Mouse (Mus musculus) bone marrow, adult 2 months (tissue): ENCODE measurements at regions not wholly inside any gene's neighbourhood (a gene's known extent, or its start where the extent isn't known, plus 50 kb on each side); places are given as distances from the start of the nearest gene placed in this dataset.

ENCODE experiments used
- H3K27ac ChIP-seq: fragments of 200-500 bp; 2 replicates; pipeline ENCODE4 v1.5.1; 2012; ENCODE audit warnings: low read depth, mild to moderate bottlenecking, control low read depth, inconsistent platforms, low read length; ENCODE audit not compliant: control insufficient read depth, poor library complexity, insufficient read depth
- H3K4me1 ChIP-seq: fragments of 200-500 bp; 2 replicates; pipeline ENCODE4 v1.6.1; 2011; ENCODE audit warnings: low read length; ENCODE audit not compliant: control insufficient read depth, insufficient read depth
- H3K4me3 ChIP-seq: fragments of 200-500 bp; replicated peaks from 2 replicates; pipeline ENCODE3; 2011; ENCODE audit warnings: mild to moderate bottlenecking, low read depth, low read length, control low read depth; ENCODE audit not compliant: control insufficient read depth
- CTCF ChIP-seq: fragments of 200-500 bp; IDR thresholded peaks from 2 replicates; pipeline ENCODE4 v1.5.1; 2011; ENCODE audit warnings: low read length, control low read depth; ENCODE audit not compliant: control insufficient read depth, insufficient read depth
- POLR2A ChIP-seq: fragments of 200-500 bp; IDR thresholded peaks from 2 replicates; pipeline ENCODE4 v1.6.1; 2011; ENCODE audit warnings: low read depth, mild to moderate bottlenecking, control low read depth, low read length, borderline replicate concordance; ENCODE audit not compliant: control insufficient read depth
- WGBS: fragments of 180-500 bp; shearing (Covaris S2); methylation state at CpG from one replicate; pipeline ENCODE4 v1.1.7; 2018; 5-methylcytosine and 5-hydroxymethylcytosine counted together

DNA sequence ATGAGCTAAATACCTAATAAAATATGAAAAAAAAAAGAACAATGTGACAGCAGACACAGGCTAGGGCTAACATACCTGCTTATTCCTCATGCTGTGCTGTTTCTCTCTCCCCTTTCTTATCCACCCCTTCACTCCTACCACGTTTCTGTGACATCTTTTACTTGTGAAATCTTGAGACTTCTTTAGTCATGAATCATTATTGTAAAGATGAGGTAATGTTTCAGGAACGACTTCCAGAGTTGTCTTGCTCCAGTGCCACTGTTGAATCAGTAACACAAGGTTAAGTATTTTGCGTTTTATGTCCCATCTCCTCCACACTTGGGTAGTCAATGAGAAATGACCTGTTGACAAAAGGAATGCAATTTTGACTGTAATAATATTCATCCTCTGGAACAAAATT is 445.3 kb upstream of the Adamts5 start:
- Histone ChIP-seq H3K4me3 (no peak overlapping the region), H3K27ac (no peak overlapping the region), H3K4me1 (no peaks in the 10 kb centered on the region)
- TF ChIP-seq POLR2A (no peak), CTCF (no peak)
- 51% methylated on average over 3 of the region's 3 CpGs for WGBS

DNA sequence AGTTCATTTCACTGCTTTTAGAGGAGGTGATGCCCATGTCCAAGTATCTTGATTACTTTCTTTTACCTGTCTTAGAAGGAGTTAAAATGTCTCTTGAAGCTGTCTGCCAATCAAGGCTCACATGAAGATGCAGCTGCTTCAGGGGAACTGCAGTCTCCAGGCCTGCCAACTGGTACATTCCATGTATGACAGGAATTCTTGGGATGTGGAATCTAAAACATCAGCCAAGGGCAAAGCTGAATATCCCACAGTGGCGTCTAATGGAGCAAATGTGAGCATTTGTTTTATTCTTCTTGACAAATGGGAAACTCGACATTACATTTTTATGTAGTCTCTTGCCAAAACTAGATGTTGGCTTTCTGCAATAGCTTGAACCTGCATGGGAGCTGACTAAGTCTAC is 438.7 kb upstream of the Adamts5 start:
- Histone ChIP-seq H3K4me1 (no peaks in the 10 kb centered on the region), H3K4me3 (no peak overlapping the region), H3K27ac (no peak overlapping the region)
- TF ChIP-seq CTCF (no peak), POLR2A (no peak)
- WGBS = 76% methylated on average over 2 of the region's 2 CpGs

DNA sequence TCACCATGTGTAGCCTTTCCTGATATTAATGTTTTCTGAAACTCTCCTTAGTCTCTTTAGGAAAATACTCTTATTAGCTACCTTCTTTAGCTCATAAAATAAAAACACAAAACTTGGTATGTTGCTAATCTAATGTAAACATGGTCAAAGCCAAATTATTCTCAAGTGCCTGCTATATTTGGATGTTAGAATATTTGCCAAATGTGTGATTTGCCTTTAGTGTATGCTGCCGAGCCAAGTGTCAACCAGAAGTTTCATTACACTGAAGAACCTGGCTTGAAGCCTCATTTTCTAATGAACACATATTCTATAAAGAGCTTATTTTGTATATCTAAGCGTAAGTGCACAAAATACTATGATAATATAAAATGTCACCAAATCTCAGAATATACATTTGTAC is 423.8 kb upstream of the Adamts5 start:
- Histone ChIP-seq H3K4me1 (no peaks in the 10 kb centered on the region), H3K27ac (no peak overlapping the region), H3K4me3 (no peak overlapping the region)
- TF ChIP-seq CTCF (no peak), POLR2A (no peak)
- WGBS = 70% methylated on average over 2 of the region's 2 CpGs

DNA sequence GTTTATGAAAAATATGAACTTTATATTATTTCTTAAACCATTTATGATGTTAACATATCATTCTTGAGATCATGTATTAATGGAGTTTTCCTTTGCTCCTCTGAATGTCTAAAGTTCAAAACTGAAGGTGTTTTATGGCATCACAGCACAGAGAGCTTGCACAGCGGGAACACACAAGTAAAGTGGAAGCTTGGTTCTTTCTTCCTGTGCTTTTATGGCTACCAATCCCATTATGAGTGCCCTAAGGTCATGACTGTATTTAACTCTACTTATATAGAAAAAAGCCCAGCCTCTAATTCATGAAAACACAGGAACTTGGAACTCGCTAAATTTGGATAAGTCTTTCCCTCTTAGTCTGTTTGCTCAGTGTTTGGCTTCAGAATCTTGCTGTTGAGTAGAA is 417.3 kb upstream of the Adamts5 start:
- no peak overlapping the region for H3K27ac ChIP-seq
- WGBS = 56% methylated on average over 2 of the region's 2 CpGs
- no peak for TF ChIP-seq CTCF
- TF ChIP-seq POLR2A = no peak
- H3K4me1 ChIP-seq = no peaks in the 10 kb centered on the region
- H3K4me3 ChIP-seq = no peak overlapping the region

DNA sequence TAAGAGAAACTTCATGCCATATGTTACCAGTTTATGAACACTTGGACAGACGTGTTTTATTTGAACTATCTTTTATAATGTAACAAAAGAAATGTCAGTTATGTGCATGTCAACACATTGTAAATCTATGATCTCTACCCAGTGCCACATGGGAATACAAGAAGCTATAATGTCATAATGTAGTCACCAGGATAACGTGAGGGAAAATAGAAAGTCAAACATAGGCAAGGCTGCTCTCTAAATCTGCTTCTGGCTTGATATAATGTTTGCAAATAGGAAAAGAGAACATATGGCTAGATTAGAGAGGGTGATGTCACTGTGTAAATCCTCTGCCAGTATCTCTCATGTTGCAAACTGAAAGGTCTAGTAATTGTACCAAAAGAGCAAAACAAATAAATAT is 408.1 kb upstream of the Adamts5 start:
- no peaks in the 10 kb centered on the region for H3K4me1 ChIP-seq
- WGBS = 70% methylated on average over 2 of the region's 2 CpGs

DNA sequence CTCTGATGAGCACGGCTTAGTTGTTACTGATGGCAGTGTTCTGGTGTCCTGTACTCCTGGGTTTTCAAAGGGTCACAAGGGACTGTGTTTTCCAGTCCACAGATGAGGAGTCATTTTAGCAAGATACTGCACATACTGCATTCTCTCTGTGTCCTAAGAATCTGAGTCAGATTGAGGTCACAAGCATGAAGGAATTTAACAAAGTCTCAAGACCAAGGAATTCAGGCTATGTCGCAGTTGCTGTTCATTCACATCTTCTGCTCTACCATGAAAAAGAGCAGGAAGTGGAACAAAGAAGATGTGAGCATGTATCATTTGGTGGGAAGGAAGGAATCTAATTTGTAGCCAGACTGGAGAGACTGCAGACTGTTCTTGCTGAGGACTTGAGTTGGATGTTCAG is 402.2 kb upstream of the Adamts5 start:
- TF ChIP-seq POLR2A (no peak), CTCF (no peak)
- H3K4me1 ChIP-seq = no peaks in the 10 kb centered on the region
- WGBS = 84% methylated on average over 2 of the region's 2 CpGs
- no peak overlapping the region for H3K27ac ChIP-seq
- no peak overlapping the region for H3K4me3 ChIP-seq

More for the DNA sequence above, 408.1 kb upstream of the Adamts5 start:
- Histone ChIP-seq H3K27ac (no peak overlapping the region), H3K4me3 (no peak overlapping the region)
- TF ChIP-seq POLR2A = no peak
- TF ChIP-seq CTCF = no peak

DNA sequence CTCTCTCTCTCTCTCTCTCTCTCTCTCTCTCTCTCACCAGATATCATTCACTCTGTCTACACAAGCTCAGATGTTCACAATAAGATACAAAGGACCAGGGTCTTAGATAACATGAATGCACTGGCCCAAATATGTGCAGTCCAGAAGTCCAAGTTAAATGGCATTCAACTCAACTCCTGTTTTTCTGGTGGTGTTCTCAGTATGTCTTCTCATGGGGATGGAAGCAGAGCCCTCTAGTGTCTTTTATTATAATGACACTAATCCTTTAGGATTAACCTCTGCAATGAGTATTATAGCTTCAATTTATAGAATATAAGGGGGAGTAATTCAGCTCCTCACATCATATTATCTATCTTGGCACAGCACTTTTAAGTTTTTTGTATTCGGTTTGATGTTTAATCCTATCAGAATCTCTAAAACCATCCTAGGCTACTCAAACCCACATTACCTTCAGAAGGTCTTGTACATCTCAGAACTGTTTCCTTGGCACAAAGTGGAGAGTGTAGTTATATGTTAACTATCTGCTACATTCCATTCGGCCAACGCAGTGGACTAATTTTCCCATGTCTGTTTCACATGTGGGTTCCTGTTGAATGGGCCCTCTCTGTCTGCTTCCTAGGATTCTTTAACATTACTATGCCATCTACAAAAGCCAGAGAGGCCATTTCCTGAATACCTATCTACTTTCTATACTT is 401.0 kb upstream of the Adamts5 start:
- TF ChIP-seq CTCF = no peak
- no peak for TF ChIP-seq POLR2A
- Histone ChIP-seq H3K4me3 (no peak overlapping the region), H3K4me1 (no peaks in the 10 kb centered on the region), H3K27ac (no peak overlapping the region)
- WGBS = 48% methylated on average over 3 of the region's 3 CpGs

DNA sequence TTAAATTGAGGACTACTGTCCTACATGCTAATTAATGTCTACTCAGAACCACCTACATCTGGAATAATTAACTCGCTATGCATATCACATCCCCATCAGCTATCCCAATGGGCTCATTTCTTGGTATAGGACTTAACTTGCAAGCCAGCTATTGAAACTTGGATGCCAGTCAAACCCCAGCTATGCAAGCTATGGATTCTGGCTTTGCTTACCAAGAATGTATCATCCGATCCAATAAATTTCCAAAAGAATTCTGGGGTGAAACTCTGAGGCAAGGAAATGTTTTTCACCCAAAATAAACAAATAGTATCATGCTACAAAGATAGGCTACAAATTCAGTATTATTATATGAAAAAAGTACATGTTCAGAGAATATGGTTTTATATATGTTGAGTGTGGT is 392.8 kb upstream of the Adamts5 start:
- Histone ChIP-seq H3K4me3 (no peak overlapping the region), H3K4me1 (no peaks in the 10 kb centered on the region), H3K27ac (no peak overlapping the region)
- 71% methylated on average over 2 of the region's 2 CpGs for WGBS
- TF ChIP-seq POLR2A (no peak), CTCF (no peak)

DNA sequence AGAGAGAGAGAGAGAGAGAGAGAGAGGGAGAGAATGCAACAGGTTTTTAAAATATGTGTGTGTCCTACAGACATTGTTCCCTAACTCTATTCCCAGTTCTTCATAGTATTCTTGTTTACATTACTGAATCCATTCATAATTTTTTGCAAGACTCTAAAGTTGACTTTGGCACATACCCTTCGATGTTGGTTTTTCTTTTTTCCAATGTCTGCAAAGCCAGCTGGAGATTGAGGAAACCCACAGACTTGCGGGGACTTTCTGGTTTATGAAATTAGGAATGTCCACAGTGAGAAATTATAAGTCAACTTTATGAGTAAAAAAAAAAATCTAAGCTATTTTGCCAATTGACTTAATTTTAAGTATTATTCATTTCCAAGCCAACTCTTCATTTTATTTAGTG is 379.7 kb upstream of the Adamts5 start:
- Histone ChIP-seq H3K27ac (no peak overlapping the region), H3K4me3 (no peak overlapping the region), H3K4me1 (no peaks in the 10 kb centered on the region)
- TF ChIP-seq CTCF = no peak
- TF ChIP-seq POLR2A = no peak
- 82% methylated on average over 2 of the region's 2 CpGs for WGBS
